Mouse (Mus musculus): ENCODE data around the gene Tfdp2. TPM values are rescaled to one million over a fixed set of nuclear protein-coding genes. Genes with fewer than 3 reads are reported as not detected.
"Not testable (repeated sequence)": the region's sequence is repeated elsewhere in the genome, so short reads cannot be mapped to it uniquely, and the experiment has no call there.

Tfdp2 gene
- total and polyA plus RNA-seq, 2 experiments from 2014 or later = 19.6 to 32.1 TPM

- no peak overlapping the region for H3K27ac ChIP-seq
- DNase-seq (ENCODE audit: low spot score) (no peak), ATAC-seq (no peak)
- H3K9ac ChIP-seq (replicated peaks; ENCODE audit: low read length) = no peak overlapping the region
- no peak for TF ChIP-seq CTCF (IDR thresholded peaks at IDR 0.05; ENCODE audit: low read depth)
- H3K4me2 ChIP-seq (ENCODE audit: low read depth, low read length) = no peak overlapping the region
- no peaks in the 10 kb centered on the region for H3K4me1 ChIP-seq (ENCODE audit: insufficient read depth, low read length)
- WGBS = 57% methylated on average over 3 of the region's 3 CpGs
- H3K9me3 ChIP-seq (ENCODE audit: low read length) = no peaks in the 10 kb centered on the region
- no peak overlapping the region for H3K4me3 ChIP-seq (ENCODE audit: low read length)
- no peaks in the 10 kb centered on the region for H3K36me3 ChIP-seq (ENCODE audit: insufficient read depth, low read length)
- no peaks in the 10 kb centered on the region for H3K27me3 ChIP-seq (ENCODE audit: insufficient read depth, low read length)
Observed at GRCm38 (mm10) chr9:96350476-96350875, 154.4 kb downstream of the Tfdp2 start.

DNA sequence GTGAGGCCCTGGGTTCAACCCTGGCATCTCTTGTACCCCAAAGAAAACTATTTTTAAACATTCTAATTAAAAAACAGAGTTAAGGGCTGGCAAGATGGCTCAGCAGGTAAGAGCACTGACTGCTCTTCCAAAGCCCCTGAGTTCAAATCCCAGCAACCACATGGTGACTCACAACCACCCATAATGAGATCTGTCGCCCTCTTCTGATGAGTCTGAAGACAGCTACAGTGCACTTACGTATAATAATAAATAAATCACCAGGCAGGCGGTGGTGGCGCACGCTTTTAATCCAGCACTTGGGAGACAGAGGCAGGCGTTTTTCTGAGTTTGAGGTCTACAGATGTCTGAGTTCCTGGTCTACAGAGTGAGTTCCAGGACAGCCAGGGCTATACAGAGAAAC lies 155.7 kb downstream of the Tfdp2 start:
- WGBS = 94% methylated on average over 6 of the region's 6 CpGs
- DNase-seq (ENCODE audit: low spot score); H3K9me3 ChIP-seq (ENCODE audit: low read length): not testable (repeated sequence)

DNA sequence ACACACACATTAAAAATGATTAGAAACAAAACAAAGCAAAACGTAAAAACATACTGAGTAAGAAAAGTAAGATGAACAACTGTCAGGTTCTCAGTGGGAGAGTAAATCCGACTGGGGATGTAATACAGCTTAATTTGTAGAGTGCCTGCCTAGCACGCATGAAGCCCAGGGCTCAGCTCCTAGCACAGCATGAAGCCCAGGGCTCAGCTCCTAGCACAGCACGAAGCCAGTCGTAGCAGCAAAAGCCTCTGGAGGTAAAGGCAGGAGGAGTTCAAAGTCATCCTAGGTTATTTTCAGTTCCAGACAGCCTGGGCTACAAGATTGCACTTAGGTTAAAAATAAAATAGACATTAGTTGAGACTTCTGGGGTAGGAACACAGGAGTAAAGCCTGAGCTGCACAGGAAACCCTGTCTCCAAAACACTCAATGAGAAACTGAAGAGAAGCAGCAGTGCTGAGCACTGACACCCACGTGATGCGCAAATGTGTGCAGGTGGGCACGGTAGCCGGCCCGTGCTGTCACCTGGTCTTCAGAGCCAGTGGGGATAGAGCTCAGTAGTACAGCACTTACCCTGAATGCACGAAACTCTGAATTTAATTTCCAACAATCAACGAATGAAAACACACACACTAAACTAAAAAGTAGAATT lies 157.2 kb downstream of the Tfdp2 start:
- no peak overlapping the region for H3K27ac ChIP-seq
- no peak for ATAC-seq
- no peak for DNase-seq (ENCODE audit: low spot score)
- TF ChIP-seq CTCF (IDR thresholded peaks at IDR 0.05; ENCODE audit: low read depth) = no peak
- H3K4me3 ChIP-seq (ENCODE audit: low read length) = no peak overlapping the region
- no peaks in the 10 kb centered on the region for H3K27me3 ChIP-seq (ENCODE audit: insufficient read depth, low read length)
- WGBS = 67% methylated on average over 12 of the region's 12 CpGs
- H3K4me2 ChIP-seq (ENCODE audit: low read depth, low read length) = no peak overlapping the region
- no peak overlapping the region for H3K9ac ChIP-seq (replicated peaks; ENCODE audit: low read length)
- no peaks in the 10 kb centered on the region for H3K36me3 ChIP-seq (ENCODE audit: insufficient read depth, low read length)
- H3K9me3 ChIP-seq (ENCODE audit: low read length) = no peaks in the 10 kb centered on the region
- H3K4me1 ChIP-seq (ENCODE audit: insufficient read depth, low read length) = no peaks in the 10 kb centered on the region

More for the DNA sequence above, 155.7 kb downstream of the Tfdp2 start:
- H3K4me1 ChIP-seq (ENCODE audit: insufficient read depth, low read length); H3K27me3 ChIP-seq (ENCODE audit: insufficient read depth, low read length); H3K36me3 ChIP-seq (ENCODE audit: insufficient read depth, low read length); H3K4me3 ChIP-seq (ENCODE audit: low read length); H3K27ac ChIP-seq; H3K9ac ChIP-seq (replicated peaks; ENCODE audit: low read length); ATAC-seq; H3K4me2 ChIP-seq (ENCODE audit: low read depth, low read length): not testable (repeated sequence)

DNA sequence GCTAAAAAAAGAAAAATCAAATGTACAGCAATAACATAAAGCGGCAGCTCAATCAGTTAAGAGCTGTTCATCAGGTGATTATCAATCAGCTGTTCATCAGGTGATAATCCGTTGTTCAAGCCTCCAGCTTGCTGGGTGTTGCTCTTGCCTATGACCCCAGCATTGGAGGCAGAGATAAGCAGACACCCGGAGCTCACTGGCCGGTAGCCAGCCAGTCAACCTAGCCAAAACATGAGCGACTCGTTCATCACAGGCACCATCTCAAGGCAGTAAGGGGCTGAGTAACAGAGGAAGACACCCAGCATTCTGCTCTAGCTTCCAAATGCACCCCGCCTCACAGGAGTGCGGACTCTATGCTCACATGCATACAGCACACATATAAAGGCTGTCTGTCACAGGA lies 157.7 kb downstream of the Tfdp2 start:
- no peak overlapping the region for H3K4me3 ChIP-seq (ENCODE audit: low read length)
- no peak for TF ChIP-seq CTCF (IDR thresholded peaks at IDR 0.05; ENCODE audit: low read depth)
- no peak overlapping the region for H3K4me2 ChIP-seq (ENCODE audit: low read depth, low read length)
- 51% methylated on average over 8 of the region's 8 CpGs for WGBS
- no peaks in the 10 kb centered on the region for H3K4me1 ChIP-seq (ENCODE audit: insufficient read depth, low read length)
- no peak overlapping the region for H3K27ac ChIP-seq
- H3K36me3 ChIP-seq (ENCODE audit: insufficient read depth, low read length) = no peaks in the 10 kb centered on the region
- DNase-seq (ENCODE audit: low spot score) (peak; percentile 45), ATAC-seq (0 out of 2 replicates have a peak, but pooled peaks have one; percentile 47)
- H3K9me3 ChIP-seq (ENCODE audit: low read length) = no peaks in the 10 kb centered on the region
- no peak overlapping the region for H3K9ac ChIP-seq (replicated peaks; ENCODE audit: low read length)
- no peaks in the 10 kb centered on the region for H3K27me3 ChIP-seq (ENCODE audit: insufficient read depth, low read length)

DNA sequence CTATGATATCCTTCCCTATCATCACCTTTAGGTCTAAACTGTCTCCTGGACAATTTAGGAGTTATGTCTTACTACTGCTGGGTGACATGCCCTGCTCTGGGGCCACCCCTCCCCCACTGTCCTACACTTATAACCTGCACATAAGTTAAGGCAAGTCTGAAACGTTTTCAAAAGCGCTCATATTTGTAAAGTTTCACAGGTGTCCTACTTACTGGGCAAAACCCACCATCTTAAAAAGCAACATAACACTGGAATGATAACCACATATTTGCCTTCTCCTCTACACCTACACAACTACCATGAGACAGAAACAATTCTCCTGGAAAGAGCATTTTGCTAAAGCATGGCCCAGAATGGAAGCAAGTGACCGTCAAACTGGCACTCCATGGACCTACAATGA lies 164.0 kb downstream of the Tfdp2 start:
- Histone ChIP-seq H3K4me3 (ENCODE audit: low read length) (no peak overlapping the region), H3K4me1 (ENCODE audit: insufficient read depth, low read length) (peaks cover 13% of the 10 kb centered on the region), H3K27me3 (ENCODE audit: insufficient read depth, low read length) (no peaks in the 10 kb centered on the region), H3K36me3 (ENCODE audit: insufficient read depth, low read length) (no peaks in the 10 kb centered on the region), H3K9ac (replicated peaks; ENCODE audit: low read length) (no peak overlapping the region), H3K4me2 (ENCODE audit: low read depth, low read length) (0 out of 2 replicates have a peak overlapping the region, but pooled peaks have one; percentile 13), H3K9me3 (ENCODE audit: low read length) (no peaks in the 10 kb centered on the region), H3K27ac (no peak overlapping the region)
- ATAC-seq = no peak
- no peak for TF ChIP-seq CTCF (IDR thresholded peaks at IDR 0.05; ENCODE audit: low read depth)
- 86% methylated on average over 3 of the region's 3 CpGs for WGBS
- DNase-seq (ENCODE audit: low spot score) = no peak

DNA sequence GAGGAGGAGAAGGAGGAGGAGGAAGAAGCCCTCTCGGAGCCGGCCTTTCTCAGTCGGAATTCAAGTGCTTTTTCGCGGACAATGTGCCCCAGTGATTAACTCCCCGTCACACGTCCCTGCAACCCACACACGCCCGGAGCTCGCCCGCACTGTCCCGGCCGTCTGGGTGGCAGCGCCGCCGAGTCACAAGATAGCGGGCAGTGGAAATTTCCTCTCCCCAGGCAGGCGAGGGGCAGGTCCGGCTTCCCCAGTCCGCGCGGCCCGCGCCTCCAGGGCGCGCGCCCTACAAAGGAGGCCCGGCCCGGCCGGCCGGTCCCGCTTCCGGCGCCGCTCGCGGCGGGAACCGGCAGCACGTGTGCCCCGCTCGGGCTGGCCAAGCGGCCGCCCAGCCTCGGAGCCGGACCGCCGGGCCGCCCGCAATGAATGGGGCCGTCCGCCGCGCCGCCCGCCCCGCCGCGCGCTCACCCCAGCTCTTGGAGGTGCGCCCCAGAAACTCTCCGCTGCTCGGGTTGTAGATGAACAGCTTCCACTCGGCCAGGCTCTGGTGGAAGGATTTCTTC lies 167.6 kb downstream of the Tfdp2 start:
- Histone ChIP-seq H3K4me2 (ENCODE audit: low read depth, low read length) (peak overlapping the region; percentile 62), H3K4me1 (ENCODE audit: insufficient read depth, low read length) (peaks cover 13% of the 10 kb centered on the region), H3K27ac (peak overlapping the region; percentile 93), H3K36me3 (ENCODE audit: insufficient read depth, low read length) (no peaks in the 10 kb centered on the region), H3K27me3 (ENCODE audit: insufficient read depth, low read length) (no peaks in the 10 kb centered on the region), H3K4me3 (ENCODE audit: low read length) (peak overlapping the region; percentile 88), H3K9ac (replicated peaks; ENCODE audit: low read length) (peak overlapping the region; percentile 82), H3K9me3 (ENCODE audit: low read length) (no peaks in the 10 kb centered on the region)
- no peak for TF ChIP-seq CTCF (IDR thresholded peaks at IDR 0.05; ENCODE audit: low read depth)
- DNase-seq (ENCODE audit: low spot score) = peak; percentile 71
- under 1% methylated on average over 56 of the region's 64 CpGs for WGBS
- ATAC-seq = peak; percentile 63
